Mouse (Mus musculus) liver, adult 2 months (tissue): Measurements from ENCODE around the gene Arhgap10.

Experiments
- CTCF ChIP-seq: fragments of 200-500 bp; IDR thresholded peaks from 2 replicates; pipeline ENCODE4 v1.5.1; 2011; ENCODE audit warnings: low read depth, low read length, control low read depth
- POLR2A ChIP-seq: fragments of 200-500 bp; IDR thresholded peaks from 2 replicates; pipeline ENCODE4 v1.6.1; 2011; ENCODE audit warnings: low read length, control low read depth; ENCODE audit not compliant: insufficient read depth; ENCODE audit errors: extremely low read depth

GRCm38 (mm10) chr8:77357126-77357525, 160.6 kb downstream of the Arhgap10 start:
- TF ChIP-seq POLR2A (no peak), CTCF (no peak)
